Mouse (Mus musculus): ENCODE measurements around the gene Slc5a2. TPM values are rescaled to one million over a fixed set of nuclear protein-coding genes. Genes with fewer than 3 reads are reported as not detected.

The Slc5a2 gene
- total RNA-seq, 2 experiments from 2014 or later = not detected

Small RNA genes within 50 kb of the gene (microRNA-seq; reads per million reads assigned to microRNA genes)
- 0 to 1.2 reads per million in 2 experiments for gene Mir3103

Other genes starting within 250 kb of the Slc5a2 start
- gene Itgam, start 203.0 kb upstream of the Slc5a2 start, total RNA-seq (2021) = 1 to 10 TPM; 4.5 to 5.7 TPM
- gene Gm49368, start 203.0 kb upstream of the Slc5a2 start, total RNA-seq (2021) = not detected
- under 1 TPM; 0.19 to 0.59 TPM for gene Itgax, start 136.1 kb upstream of the Slc5a2 start, total RNA-seq (2021)
- under 1 TPM in 1 of 2 experiments, not detected in 1; 0.17 TPM for gene Itgad, start 111.3 kb upstream of the Slc5a2 start, total RNA-seq (2021)
- 1,000 to 10,000 TPM; 1,548 to 1,671 TPM for gene Cox6a2, start 59.3 kb upstream of the Slc5a2 start, total RNA-seq (2021)
- 1 to 10 TPM; 7.8 to 9.0 TPM for gene Armc5, start 28.3 kb upstream of the Slc5a2 start, total RNA-seq (2021)
- gene 9130023H24Rik, start 27.6 kb upstream of the Slc5a2 start, total RNA-seq (2021) = 1 to 10 TPM; 3.1 to 3.4 TPM
- gene Tgfb1i1, start 18.8 kb upstream of the Slc5a2 start, total RNA-seq (2021) = 10 to 100 TPM; 31.9 to 32.2 TPM
- gene BC017158, start 32.5 kb downstream of the Slc5a2 start, total RNA-seq (2021) = 1 to 10 TPM; 7.0 to 8.0 TPM
- gene Rgs10, start 153.1 kb downstream of the Slc5a2 start, total RNA-seq (2021) = 10 to 100 TPM; 10.1 to 14.9 TPM
- gene Tial1, start 196.1 kb downstream of the Slc5a2 start, total RNA-seq (2021) = 10 to 100 TPM; 46.4 to 53.8 TPM